Mouse (Mus musculus) heart, embryonic 14.5 days (tissue): ENCODE measurements around the gene Siva1. TPM values are rescaled to one million over a fixed set of nuclear protein-coding genes. Genes with fewer than 3 reads are reported as not detected.

Experiments
- ATAC-seq: fragments of 200-750 bp; cut with Nextera tagmentation; 2 replicates; pipeline ENCODE4 v1.8.0; 2017; ENCODE audit warnings: low read depth, moderate TSS enrichment; ENCODE audit not compliant: insufficient number of reproducible peaks, insufficient read depth, low FRiP score
- H3K27ac ChIP-seq, 2 experiments: fragments of 200-500 bp in 1 of 2; fragments of 300-500 bp in 1 of 2; sonication (generic) in 1 of 2; replicated peaks in 1 of 2; 2 replicates each; pipeline ENCODE4 v1.5.1; 2012 to 2014; ENCODE audit warnings: low read depth in 2 of 2, low read length in 2 of 2, control low read depth in 1 of 2, mild to moderate bottlenecking in 1 of 2, mixed read lengths in 1 of 2; ENCODE audit not compliant: control insufficient read depth in 1 of 2, insufficient read depth in 1 of 2
- H3K27me3 ChIP-seq: fragments of 300-500 bp; sonication (generic); 2 replicates; pipeline ENCODE4 v1.6.1; 2014; ENCODE audit warnings: mild to moderate bottlenecking, low read length, control low read depth; ENCODE audit not compliant: control insufficient read depth, insufficient read depth
- H3K36me3 ChIP-seq: fragments of 300-500 bp; sonication (generic); 2 replicates; pipeline ENCODE4 v1.6.1; 2014; ENCODE audit warnings: mild to moderate bottlenecking, control low read depth, low read length, mixed read lengths; ENCODE audit not compliant: control insufficient read depth, insufficient read depth
- H3K4me1 ChIP-seq, 2 experiments: fragments of 200-500 bp in 1 of 2; fragments of 300-500 bp in 1 of 2; sonication (generic) in 1 of 2; 2 replicates each; pipeline ENCODE4 v1.6.1; 2012 to 2014; ENCODE audit warnings: low read length in 2 of 2, control low read depth in 1 of 2, mixed read lengths in 1 of 2; ENCODE audit not compliant: control insufficient read depth in 2 of 2, insufficient read depth in 2 of 2
- H3K4me2 ChIP-seq: fragments of 300-500 bp; sonication (generic); 2 replicates; pipeline ENCODE4 v1.6.1; 2014; ENCODE audit warnings: mild to moderate bottlenecking, low read length
- H3K4me3 ChIP-seq, 2 experiments: fragments of 200-500 bp in 1 of 2; fragments of 300-500 bp in 1 of 2; sonication (generic) in 1 of 2; 2 replicates each; pipeline ENCODE4 v1.5.1; 2012 to 2014; ENCODE audit warnings: low read length in 2 of 2, mild to moderate bottlenecking in 2 of 2, control low read depth in 1 of 2, low read depth in 1 of 2, moderate library complexity in 1 of 2; ENCODE audit not compliant: control insufficient read depth in 1 of 2, insufficient read depth in 1 of 2
- H3K9ac ChIP-seq: fragments of 300-500 bp; sonication (generic); 2 replicates; pipeline ENCODE4 v1.6.1; 2014; ENCODE audit warnings: mild to moderate bottlenecking, low read length
- H3K9me3 ChIP-seq: fragments of 300-500 bp; sonication (generic); 2 replicates; pipeline ENCODE4 v1.6.1; 2016; ENCODE audit warnings: low read length, control low read depth; ENCODE audit not compliant: control insufficient read depth
- WGBS: fragments of 180-500 bp; shearing (Covaris S2); extraction: QIAGEN DNeasy Blood & Tissue Kit; methylation state at CpG from one replicate; pipeline ENCODE4 v1.1.7; 2014; 5-methylcytosine and 5-hydroxymethylcytosine counted together
- polyA plus RNA-seq: library from polyadenylated mRNA; unstranded; fragments of >200 nt; fragmentation: Nextera tagmentation; extraction: Ambion mirVana; gene quantifications from 2 replicates; pipeline ENCODE4 v1.2.1, GENCODE M21; 2014

Gene Siva1
- polyA plus RNA-seq, 1 experiment from 2014 or later: 153 TPM

- no peak overlapping the region for H3K27ac ChIP-seq
- 0 out of 2 replicates have a peak, but pooled peaks cover 1% of the 10 kb centered on the region for H3K27me3 ChIP-seq
- no peak overlapping the region for H3K4me3 ChIP-seq
- 76% methylated on average over 4 of the region's 4 CpGs for WGBS
- H3K36me3 ChIP-seq: no peaks in the 10 kb centered on the region
- H3K4me1 ChIP-seq: peaks cover 34 to 61% of the 10 kb centered on the region in 2 experiments
- no peak overlapping the region for H3K4me2 ChIP-seq
- H3K9ac ChIP-seq: no peak overlapping the region
- no peak for ATAC-seq
- no peaks in the 10 kb centered on the region for H3K9me3 ChIP-seq
Measured at GRCm38 (mm10) chr12:112625700-112626099, 18.8 kb upstream of the Siva1 start.

GRCm38 (mm10) chr12:112626455-112626854, 18.0 kb upstream of the Siva1 start:
- no peak for ATAC-seq
- peaks cover 33 to 57% of the 10 kb centered on the region in 2 experiments for H3K4me1 ChIP-seq
- H3K27me3 ChIP-seq: no peaks in the 10 kb centered on the region
- no peak overlapping the region for H3K27ac ChIP-seq
- no peaks in the 10 kb centered on the region for H3K36me3 ChIP-seq
- no peak overlapping the region for H3K4me3 ChIP-seq
- 67% methylated on average over 6 of the region's 6 CpGs for WGBS
- no peaks in the 10 kb centered on the region for H3K9me3 ChIP-seq
- no peak overlapping the region for H3K9ac ChIP-seq
- no peak overlapping the region for H3K4me2 ChIP-seq

- Histone ChIP-seq H3K9ac (no peak overlapping the region), H3K4me1 (peaks cover 32 to 55% of the 10 kb centered on the region in 2 experiments)
Measured at GRCm38 (mm10) chr12:112627097-112627881, 17.2 kb upstream of the Siva1 start.

GRCm38 (mm10) chr12:112628197-112628596, 16.3 kb upstream of the Siva1 start:
- no peak overlapping the region for H3K4me3 ChIP-seq
- H3K27me3 ChIP-seq: no peaks in the 10 kb centered on the region
- 74% methylated on average over 6 of the region's 6 CpGs for WGBS
- peak; percentile 2; the same call in 1 of the 2 replicates for ATAC-seq
- peaks cover 8% of the 10 kb centered on the region; the same call in 1 of the 2 replicates for H3K36me3 ChIP-seq
- no peak overlapping the region for H3K9ac ChIP-seq
- peaks cover 28 to 46% of the 10 kb centered on the region in 2 experiments for H3K4me1 ChIP-seq
- no peaks in the 10 kb centered on the region for H3K9me3 ChIP-seq
- no peak overlapping the region for H3K4me2 ChIP-seq
- H3K27ac ChIP-seq: peak overlapping the region in 1 of 2 experiments; percentile 65; a peak in 1 of 4 replicates

More at GRCm38 (mm10) chr12:112627097-112627881, 17.2 kb upstream of the Siva1 start:
- Histone ChIP-seq H3K4me3 (no peak overlapping the region), H3K4me2 (no peak overlapping the region), H3K27ac (no peak overlapping the region), H3K36me3 (0 out of 2 replicates have a peak, but pooled peaks cover under 1% of the 10 kb centered on the region), H3K9me3 (no peaks in the 10 kb centered on the region), H3K27me3 (no peaks in the 10 kb centered on the region)
- 58% methylated on average over 7 of the region's 7 CpGs for WGBS
- no peak for ATAC-seq

GRCm38 (mm10) chr12:112628928-112629721, 15.4 kb upstream of the Siva1 start:
- H3K9ac ChIP-seq: peak overlapping the region; percentile 52
- 15% methylated on average over 19 of the region's 19 CpGs for WGBS

GRCm38 (mm10) chr12:112630029-112630428, 14.4 kb upstream of the Siva1 start:
- ATAC-seq: no peak

More at GRCm38 (mm10) chr12:112628928-112629721, 15.4 kb upstream of the Siva1 start:
- ATAC-seq: peak; percentile 70
- Histone ChIP-seq H3K27me3 (no peaks in the 10 kb centered on the region), H3K4me2 (peak overlapping the region; percentile 67), H3K9me3 (no peaks in the 10 kb centered on the region), H3K27ac (peak overlapping the region; percentile 45 to 65), H3K4me1 (peaks cover 23 to 38% of the 10 kb centered on the region in 2 experiments), H3K4me3 (peak overlapping the region; percentile 3 to 26), H3K36me3 (peaks cover 17% of the 10 kb centered on the region)

GRCm38 (mm10) chr12:112630796-112631195, 13.7 kb upstream of the Siva1 start:
- peaks cover 29% of the 10 kb centered on the region for H3K36me3 ChIP-seq
- ATAC-seq: no peak
- no peak overlapping the region for H3K4me2 ChIP-seq
- no peaks in the 10 kb centered on the region for H3K27me3 ChIP-seq
- 83% methylated on average over 5 of the region's 5 CpGs for WGBS
- H3K4me1 ChIP-seq: peaks cover 23 to 34% of the 10 kb centered on the region in 2 experiments
- H3K9ac ChIP-seq: no peak overlapping the region
- no peaks in the 10 kb centered on the region for H3K9me3 ChIP-seq
- H3K4me3 ChIP-seq: no peak overlapping the region
- H3K27ac ChIP-seq: no peak overlapping the region

More at GRCm38 (mm10) chr12:112630029-112630428, 14.4 kb upstream of the Siva1 start:
- Histone ChIP-seq H3K4me3 (no peak overlapping the region), H3K4me1 (peaks cover 23 to 36% of the 10 kb centered on the region in 2 experiments), H3K9me3 (no peaks in the 10 kb centered on the region), H3K4me2 (no peak overlapping the region), H3K36me3 (peaks cover 25% of the 10 kb centered on the region), H3K27ac (no peak overlapping the region), H3K27me3 (no peaks in the 10 kb centered on the region), H3K9ac (no peak overlapping the region)
- WGBS: 95% methylated on average over 12 of the region's 12 CpGs
